Mouse (Mus musculus) gastrocnemius, postnatal 14 days (tissue): ENCODE data around the gene Lyrm7. TPM values are rescaled to one million over a fixed set of nuclear protein-coding genes. Genes with fewer than 3 reads are reported as not detected.
"Not testable (repeated sequence)": the region's sequence is repeated elsewhere in the genome, so short reads cannot be mapped to it uniquely, and the experiment has no call there.

Source experiments
- DNase-seq: peaks from one replicate; pipeline ENCODE4 v3.0.0; 2021; ENCODE audit warnings: mixed read lengths
- intact Hi-C: fragments of 180-260 bp; cut with DNase I; formaldehyde crosslinking; loops from one replicate; pipeline ENCODE4 v1.15.1; 2025; ENCODE audit warnings: low total_unique reads
- long read RNA-seq, 2 experiments: library from polyadenylated mRNA; stranded (forward); transcript quantifications; one replicate each; pipeline ENCODE4 v2.0.0; 2021
- total RNA-seq, 2 experiments: library from RNA; stranded (reverse); gene quantifications; 2 replicates each; pipeline ENCODE4 v1.2.3; 2021

Gene Lyrm7
- total RNA-seq = 10 to 100 TPM; 17.3 to 20.6 TPM
- long read RNA-seq, experiment 1, transcript Lyrm7-205 (5 exons, 3,431 nt) = major isoform, 14 of 18 reads
- long read RNA-seq, experiment 1, partial matches to known transcripts = 2 of 18 reads
- long read RNA-seq, experiment 1, other reads (novel, unspliced or antisense) = 2 of 18 reads
- long read RNA-seq, experiment 2, transcript Lyrm7-205 (5 exons, 3,431 nt) = major isoform, 10 of 12 reads
- long read RNA-seq, experiment 2, partial matches to known transcripts = 1 of 12 reads
- long read RNA-seq, experiment 2, other reads (novel, unspliced or antisense) = 1 of 12 reads

- peak; percentile 97 for DNase-seq
- intact Hi-C loops = loop anchor here (5.0 kb wide), 1 partner anchor 158 kb away; no protein-coding TSS in a partner anchor
Observed at GRCm38 (mm10) chr11:54860256-54861038, at the start of gene Lyrm7. Lyrm7 (minus strand) TSS chr11:54860916.

GRCm38 (mm10) chr11:54910081-54910665 lies 49.5 kb upstream of the Lyrm7 start:
- intact Hi-C loops = no loop called here
- DNase-seq = no peak

- intact Hi-C loops = no loop called here
- DNase-seq = no peak
Observed at GRCm38 (mm10) chr11:54909273-54909672, 48.6 kb upstream of the Lyrm7 start.

- intact Hi-C loops = no loop called here
- no peak for DNase-seq
Observed at GRCm38 (mm10) chr11:54907259-54907658, 46.5 kb upstream of the Lyrm7 start.

- no peak for DNase-seq
- intact Hi-C loops = no loop called here
Observed at GRCm38 (mm10) chr11:54906466-54906865, 45.8 kb upstream of the Lyrm7 start.

GRCm38 (mm10) chr11:54905931-54906330 lies 45.2 kb upstream of the Lyrm7 start:
- peak; percentile 54 for DNase-seq
- intact Hi-C loops = no loop called here

GRCm38 (mm10) chr11:54905086-54905485 lies 44.4 kb upstream of the Lyrm7 start:
- no peak for DNase-seq
- intact Hi-C loops = no loop called here

GRCm38 (mm10) chr11:54903940-54904706 lies 43.4 kb upstream of the Lyrm7 start:
- intact Hi-C loops = no loop called here
- DNase-seq = no peak

GRCm38 (mm10) chr11:54903339-54903738 lies 42.6 kb upstream of the Lyrm7 start:
- DNase-seq = no peak
- intact Hi-C loops = no loop called here

- intact Hi-C loops = no loop called here
- peak; percentile 78 for DNase-seq
Observed at GRCm38 (mm10) chr11:54902333-54903323, 41.9 kb upstream of the Lyrm7 start, which contains the start of gene Gpx3. Gpx3 (plus strand) TSS chr11:54902453.

- intact Hi-C loops = no loop called here
- no peak for DNase-seq
Observed at GRCm38 (mm10) chr11:54899657-54900056, 38.9 kb upstream of the Lyrm7 start.

GRCm38 (mm10) chr11:54897470-54897869 lies 36.8 kb upstream of the Lyrm7 start:
- intact Hi-C loops = no loop called here

GRCm38 (mm10) chr11:54896646-54897045 lies 35.9 kb upstream of the Lyrm7 start:
- DNase-seq, intact Hi-C loops: not testable (repeated sequence)

More at GRCm38 (mm10) chr11:54897470-54897869, 36.8 kb upstream of the Lyrm7 start:
- DNase-seq = no peak

GRCm38 (mm10) chr11:54894589-54894988 lies 33.9 kb upstream of the Lyrm7 start:
- DNase-seq = no peak
- intact Hi-C loops = no loop called here

GRCm38 (mm10) chr11:54892091-54892490 lies 31.4 kb upstream of the Lyrm7 start:
- intact Hi-C loops = no loop called here
- DNase-seq = no peak

- intact Hi-C loops = no loop called here
- DNase-seq = no peak
Observed at GRCm38 (mm10) chr11:54891341-54891740, 30.6 kb upstream of the Lyrm7 start.

- intact Hi-C loops = no loop called here
- no peak for DNase-seq
Observed at GRCm38 (mm10) chr11:54887927-54888326, 27.2 kb upstream of the Lyrm7 start.

- intact Hi-C loops = no loop called here
- DNase-seq = no peak
Observed at GRCm38 (mm10) chr11:54885406-54885805, 24.7 kb upstream of the Lyrm7 start.
